Comparison of ENCODE assay signal across 15 mouse cellular contexts in the genomic region with DNA sequence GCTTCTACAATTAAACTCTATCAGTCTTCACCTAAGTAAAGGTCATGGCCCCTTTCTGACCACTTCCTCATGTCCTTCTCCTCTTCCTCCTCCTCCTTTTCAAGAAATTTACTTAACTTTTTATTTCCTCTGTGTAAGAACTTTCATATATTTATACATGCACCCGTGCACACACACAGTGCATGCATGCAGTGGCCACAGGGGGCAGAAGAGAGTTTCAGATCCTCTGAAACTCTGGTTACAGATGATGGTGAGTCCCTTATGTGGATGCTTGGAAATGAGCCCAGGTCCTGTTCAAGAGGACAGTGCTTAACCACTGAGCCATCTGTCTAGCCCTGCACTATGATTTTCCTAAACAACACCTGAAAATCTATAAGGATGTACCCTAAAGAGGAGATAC.
DNase-seq lines count a peak whose midpoint lies in the region; ATAC-seq and TF ChIP-seq lines count a peak whose summit lies in the region.
"Had no signal": no experiment of that assay in that cellular context is flagged by ENCODE, and none has a peak within 500 bp of the region (broad histone marks: within the 10 kb centered on the region; RNA-seq: fewer than 3 reads in every experiment).

No protein-coding gene starts in this region.

- H3K9me3 ChIP-seq in intestine, postnatal 0 days (ENCODE audit: control insufficient read depth): no peaks in the 10 kb centered on the region
- H3K9me3 ChIP-seq in intestine, embryonic 16.5 days (ENCODE audit: control insufficient read depth, low read length): no peaks in the 10 kb centered on the region
- no peaks in the 10 kb centered on the region for H3K9me3 ChIP-seq in lung, postnatal 0 days (ENCODE audit: low read length)
- H3K9me3 ChIP-seq in MEL (replicated peaks; ENCODE audit: insufficient read depth, low read length): no peaks in the 10 kb centered on the region
- H3K9me3 ChIP-seq: intestine, embryonic 15.5 days had no signal

- no peak for DNase-seq in lung, postnatal 0 days (ENCODE audit: low spot score)
- no peak for DNase-seq in lung, adult 18-20 months
- DNase-seq in MEL (ENCODE audit: low read depth, low spot score): peak; percentile 6
- DNase-seq in retina, embryonic 14.5 days (ENCODE audit: low spot score): peak; percentile 18
- no peak for DNase-seq in urinary bladder, postnatal 36 days (ENCODE audit: low spot score in 2 of 2)
- DNase-seq: cerebellum, adult 8-10 months; heart, adult 18-20 months; heart, postnatal 36 days; kidney, postnatal 4 days; thymus, postnatal 36 days had no signal

- peak; percentile 46 for TF ChIP-seq CTCF in intestine, postnatal 0 days (IDR thresholded peaks at IDR 0.05; ENCODE audit: low read depth)
- peak; percentile 41 for TF ChIP-seq CTCF in lung, postnatal 0 days (IDR thresholded peaks at IDR 0.05)
- TF ChIP-seq CTCF in MEL (IDR thresholded peaks at IDR 0.05 in 2 of 3, conservative IDR thresholded peaks at IDR 0.05 in 1 of 3; ENCODE audit: control insufficient read depth in 1 of 3, insufficient read depth in 1 of 3, low read depth in 2 of 3, low read length in 3 of 3, poor library complexity in 1 of 3, severe bottlenecking in 1 of 3): peak in 2 of 3 experiments; percentile 17 to 21; a peak in 1 of 6 replicates

- no peaks in the 10 kb centered on the region for H3K79me2 ChIP-seq in MEL (ENCODE audit: control insufficient read depth, insufficient read depth, low read length, poor library complexity)

- H3K4me2 ChIP-seq in intestine, postnatal 0 days (replicated peaks; ENCODE audit: low read depth): no peak overlapping the region
- no peak overlapping the region for H3K4me2 ChIP-seq in intestine, embryonic 16.5 days (ENCODE audit: low read depth, low read length)
- H3K4me2 ChIP-seq in lung, postnatal 0 days (replicated peaks; ENCODE audit: low read depth, low read length): no peak overlapping the region
- H3K4me2 ChIP-seq: intestine, embryonic 15.5 days; limb, embryonic 12.5 days; midbrain, embryonic 12.5 days had no signal

- no peak overlapping the region for H3K9ac ChIP-seq in intestine, postnatal 0 days (ENCODE audit: low read depth, low read length)
- no peak overlapping the region for H3K9ac ChIP-seq in intestine, embryonic 16.5 days (ENCODE audit: low read depth, low read length)
- no peak overlapping the region for H3K9ac ChIP-seq in lung, postnatal 0 days (replicated peaks; ENCODE audit: low read depth)
- H3K9ac ChIP-seq in MEL (ENCODE audit: control insufficient read depth, low read depth, low read length, poor library complexity, severe bottlenecking): no peak overlapping the region
- H3K9ac ChIP-seq: intestine, embryonic 15.5 days; limb, embryonic 12.5 days; midbrain, embryonic 12.5 days had no signal

- no peaks in the 10 kb centered on the region for H3K27me3 ChIP-seq in intestine, postnatal 0 days (replicated peaks; ENCODE audit: control insufficient read depth, insufficient read depth, low read length)
- H3K27me3 ChIP-seq in intestine, embryonic 16.5 days (replicated peaks; ENCODE audit: control insufficient read depth, insufficient read depth, low read length): no peaks in the 10 kb centered on the region
- H3K27me3 ChIP-seq in lung, postnatal 0 days (replicated peaks; ENCODE audit: insufficient read depth, low read length): no peaks in the 10 kb centered on the region
- no peaks in the 10 kb centered on the region for H3K27me3 ChIP-seq in MEL (ENCODE audit: control insufficient read depth in 1 of 2, insufficient read depth in 2 of 2, low read length in 2 of 2)
- H3K27me3 ChIP-seq: intestine, embryonic 15.5 days; limb, embryonic 12.5 days; midbrain, embryonic 12.5 days had no signal

- no peaks in the 10 kb centered on the region for H3K4me1 ChIP-seq in intestine, postnatal 0 days (replicated peaks; ENCODE audit: control insufficient read depth, insufficient read depth, low read length)
- no peaks in the 10 kb centered on the region for H3K4me1 ChIP-seq in intestine, embryonic 16.5 days (ENCODE audit: control insufficient read depth, insufficient read depth, low read length)
- no peaks in the 10 kb centered on the region for H3K4me1 ChIP-seq in lung, postnatal 0 days (ENCODE audit: insufficient read depth, low read depth, low read length)
- H3K4me1 ChIP-seq in MEL (ENCODE audit: control insufficient read depth in 1 of 2, insufficient read depth in 2 of 2, low read length in 2 of 2): no peaks in the 10 kb centered on the region
- H3K4me1 ChIP-seq: intestine, embryonic 15.5 days; limb, embryonic 12.5 days; midbrain, embryonic 12.5 days had no signal

- no peak overlapping the region for H3K27ac ChIP-seq in intestine, postnatal 0 days (ENCODE audit: low read depth, low read length)
- no peak overlapping the region for H3K27ac ChIP-seq in intestine, embryonic 16.5 days (ENCODE audit: low read length)
- H3K27ac ChIP-seq in lung, postnatal 0 days (ENCODE audit: low read length): no peak overlapping the region
- no peak overlapping the region for H3K27ac ChIP-seq in MEL (ENCODE audit: control insufficient read depth, low read depth, low read length)
- H3K27ac ChIP-seq: intestine, embryonic 15.5 days; limb, embryonic 12.5 days; midbrain, embryonic 12.5 days had no signal

- no peaks in the 10 kb centered on the region for H3K36me3 ChIP-seq in intestine, postnatal 0 days (ENCODE audit: control insufficient read depth, insufficient read depth)
- H3K36me3 ChIP-seq in intestine, embryonic 16.5 days (ENCODE audit: control insufficient read depth, insufficient read depth, low read length): no peaks in the 10 kb centered on the region
- no peaks in the 10 kb centered on the region for H3K36me3 ChIP-seq in lung, postnatal 0 days (ENCODE audit: insufficient read depth, low read length)
- no peaks in the 10 kb centered on the region for H3K36me3 ChIP-seq in MEL (ENCODE audit: control insufficient read depth in 1 of 2, insufficient read depth in 2 of 2, low read length in 2 of 2)
- H3K36me3 ChIP-seq: intestine, embryonic 15.5 days; limb, embryonic 12.5 days; midbrain, embryonic 12.5 days had no signal

- 71% methylated on average over 1 of the region's 1 CpGs for WGBS in intestine, postnatal 0 days
- WGBS in intestine, embryonic 16.5 days: 71% methylated on average over 1 of the region's 1 CpGs
- 70% methylated on average over 1 of the region's 1 CpGs for WGBS in lung, postnatal 0 days

- TF ChIP-seq RAD21 in MEL (IDR thresholded peaks at IDR 0.05; ENCODE audit: low read depth, low read length): no peak

- no peak for TF ChIP-seq POLR2A in MEL (IDR thresholded peaks at IDR 0.05; ENCODE audit: control insufficient read depth in 1 of 2, insufficient read depth in 1 of 2, low read depth in 1 of 2, low read length in 2 of 2, poor library complexity in 1 of 2)

- TF ChIP-seq EP300 in lung, postnatal 0 days (IDR thresholded peaks at IDR 0.05): no peak
- no peak for TF ChIP-seq EP300 in MEL (IDR thresholded peaks at IDR 0.05; ENCODE audit: low read depth in 1 of 2, low read length in 2 of 2)

- H3K4me3 ChIP-seq in intestine, postnatal 0 days (ENCODE audit: low read depth, low read length): no peak overlapping the region
- H3K4me3 ChIP-seq in intestine, embryonic 16.5 days (ENCODE audit: low read length): no peak overlapping the region
- no peak overlapping the region for H3K4me3 ChIP-seq in lung, postnatal 0 days (ENCODE audit: low read depth, low read length)
- H3K4me3 ChIP-seq in MEL (ENCODE audit: control insufficient read depth in 1 of 2, insufficient read depth in 1 of 2, low read depth in 2 of 2, low read length in 2 of 2): no peak overlapping the region
- H3K4me3 ChIP-seq: intestine, embryonic 15.5 days; limb, embryonic 12.5 days; midbrain, embryonic 12.5 days had no signal

- ATAC-seq in intestine, postnatal 0 days: no peak
- no peak for ATAC-seq in intestine, embryonic 16.5 days
- ATAC-seq in lung, postnatal 0 days: no peak
- ATAC-seq: intestine, embryonic 15.5 days had no signal

TF ChIP-seq in MEL, 35 proteins besides CTCF, POLR2A, EP300 and RAD21:
- TF ChIP-seq TCF12 (IDR thresholded peaks at IDR 0.05; ENCODE audit: low read depth, low read length) (no peak), RCOR1 (IDR thresholded peaks at IDR 0.05; ENCODE audit: low read depth, low read length) (no peak)

Comparison
In these comparisons a context has a peak if more than half of its experiments do, and no peak if none do; other contexts are left out.
1. DNase-seq: peak in MEL (single experiment) and retina, embryonic 14.5 days (single experiment); none in lung, postnatal 0 days (single experiment), lung, adult 18-20 months (0 of 2) and urinary bladder, postnatal 36 days (0 of 2).
2. Peak in every context shown above with its lines, with median percentiles within 50 percentile points of each other: CTCF ChIP-seq.